Mouse (Mus musculus) ES-E14 (cell line): ENCODE measurements around the gene Tgfbr3.

Experiments used
- MAFK ChIP-seq: IDR thresholded peaks from 2 replicates; pipeline ENCODE4 v1.6.1; 2014; ENCODE audit warnings: mild to moderate bottlenecking, low read depth, low read length, inconsistent platforms; ENCODE audit not compliant: insufficient read depth
- ZC3H11A ChIP-seq: IDR thresholded peaks from 2 replicates; pipeline ENCODE4 v1.6.1; 2012; ENCODE audit warnings: low read depth, mild to moderate bottlenecking, inconsistent platforms, low read length, borderline replicate concordance

- no peak for TF ChIP-seq ZC3H11A
- no peak for TF ChIP-seq MAFK
These were observed 141.3 kb downstream of the Tgfbr3 start for GRCm38 (mm10) chr5:107147951-107148766.
